ENCODE assay signal across 8 mouse cellular contexts in the genomic region with DNA sequence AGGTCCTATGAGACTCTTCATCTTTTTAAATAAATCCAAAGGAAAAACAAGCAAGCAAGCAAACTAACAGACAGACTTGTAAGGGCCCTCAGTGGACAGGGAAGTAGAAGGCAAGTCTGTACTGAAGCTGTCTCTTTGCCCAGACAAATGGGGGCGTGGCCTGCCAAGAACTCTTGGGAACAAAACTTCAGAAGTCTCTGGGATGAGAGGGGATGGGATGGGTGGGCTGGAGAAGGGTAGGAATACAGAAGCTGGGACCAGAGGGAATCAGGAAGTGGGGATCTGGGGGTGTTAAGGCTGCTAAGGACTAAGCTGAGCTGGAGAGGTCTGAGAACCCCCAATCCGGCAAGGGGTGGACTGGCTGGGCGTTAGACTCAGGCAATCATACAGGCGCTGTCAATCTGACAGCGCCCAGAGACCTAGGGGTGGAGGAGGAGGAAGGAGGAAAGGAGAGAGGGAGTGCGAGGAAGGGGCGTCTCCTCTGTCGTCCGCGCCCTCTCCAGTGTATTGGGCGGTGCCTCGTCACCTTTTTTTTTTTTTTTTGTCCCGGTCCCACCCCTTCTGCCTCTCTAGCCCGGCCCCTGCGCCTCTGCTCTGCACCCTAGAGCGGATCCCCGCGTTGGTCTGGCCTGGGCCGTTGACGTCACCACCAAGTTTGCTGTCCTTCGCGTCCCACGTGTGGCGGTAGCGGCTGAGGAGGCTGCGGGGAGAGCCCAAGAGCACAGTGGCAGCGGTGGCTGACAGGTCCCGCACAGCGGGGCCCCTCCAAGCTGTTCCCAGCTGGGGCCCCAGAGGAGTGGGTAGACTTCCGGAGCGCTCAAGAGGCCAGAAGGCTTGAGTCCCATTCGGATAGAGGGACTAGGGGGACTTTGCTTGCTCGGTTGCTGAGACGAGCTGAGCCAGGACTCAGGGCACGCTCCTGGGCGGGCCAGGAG. TPM values are rescaled to one million over a fixed set of nuclear protein-coding genes. Genes with fewer than 3 reads are reported as not detected.
DNase-seq lines count a peak whose midpoint lies in the region; ATAC-seq and TF ChIP-seq lines count a peak whose summit lies in the region.

A gene (plus strand): TSS at position 722 of the 935 bp plus-strand sequence.

- no peaks in the 10 kb centered on the region; the same call in 1 of the 2 replicates for H3K4me1 ChIP-seq in erythroblast, embryonic 14.5 days (ENCODE audit: control insufficient read depth)
- H3K4me1 ChIP-seq in embryonic facial prominence, embryonic 10.5 days, result peaks cover 34% of the 10 kb centered on the region
- H3K4me1 ChIP-seq in heart, adult 2 months (ENCODE audit: control insufficient read depth, insufficient read depth, low read length), result no peaks in the 10 kb centered on the region; the same call in 1 of the 2 replicates
- peaks cover 14% of the 10 kb centered on the region; the same call in 1 of the 2 replicates for H3K4me1 ChIP-seq in liver, embryonic 15.5 days (replicated peaks)

- peak within 1 kb of the TSS; percentile 29 for H3K4me3 ChIP-seq in erythroblast, embryonic 14.5 days (replicated peaks)
- H3K4me3 ChIP-seq in embryonic facial prominence, embryonic 10.5 days, result peak within 1 kb of the TSS; percentile 75
- peak within 1 kb of the TSS; percentile 51 for H3K4me3 ChIP-seq in heart, adult 2 months
- peak within 1 kb of the TSS; percentile 49 for H3K4me3 ChIP-seq in liver, embryonic 15.5 days (replicated peaks)

- no peak for TF ChIP-seq EP300 in heart, adult 2 months (IDR thresholded peaks at IDR 0.05; ENCODE audit: insufficient read depth, low read depth, low read length)

- no peaks in the 10 kb centered on the region for H3K36me3 ChIP-seq in erythroblast, embryonic 14.5 days (ENCODE audit: control insufficient read depth)
- H3K36me3 ChIP-seq in embryonic facial prominence, embryonic 10.5 days (replicated peaks), result no peaks in the 10 kb centered on the region
- no peaks in the 10 kb centered on the region for H3K36me3 ChIP-seq in heart, adult 2 months (ENCODE audit: control insufficient read depth, insufficient read depth, low read length)
- no peaks in the 10 kb centered on the region for H3K36me3 ChIP-seq in liver, embryonic 15.5 days (replicated peaks)

- WGBS in embryonic facial prominence, embryonic 10.5 days, result under 1% methylated on average over 36 of the region's 36 CpGs
- WGBS in heart, adult 2 months, result 1% methylated on average over 31 of the region's 36 CpGs
- whole genome bisulfite sequencing in liver, embryonic 15.5 days (ENCODE audit: insufficient replicate concordance), result under 1% methylated on average over 36 of the region's 36 CpGs

- TF ChIP-seq POLR2A in heart, adult 2 months (IDR thresholded peaks at IDR 0.05; ENCODE audit: insufficient read depth, low read depth, low read length), result peak; percentile 66

- peak within 1 kb of the TSS; percentile 74 for H3K4me2 ChIP-seq in liver, embryonic 15.5 days

- ATAC-seq in erythroblast, adult 5-6 weeks (replicated peaks; ENCODE audit: low FRiP score, poor library complexity, severe bottlenecking), result no peak
- peak; percentile 72 for ATAC-seq in liver, embryonic 15.5 days (ENCODE audit: insufficient read depth)

- H3K27me3 ChIP-seq in erythroblast, embryonic 14.5 days (ENCODE audit: control insufficient read depth), result peaks cover 38% of the 10 kb centered on the region
- H3K27me3 ChIP-seq in embryonic facial prominence, embryonic 10.5 days (replicated peaks; ENCODE audit: low read depth, poor library complexity, severe bottlenecking), result peaks cover 38% of the 10 kb centered on the region
- peaks cover 12% of the 10 kb centered on the region for H3K27me3 ChIP-seq in heart, adult 2 months (ENCODE audit: control insufficient read depth, insufficient read depth, low read length)
- peaks cover 40% of the 10 kb centered on the region for H3K27me3 ChIP-seq in liver, embryonic 15.5 days

- peaks cover 2% of the 10 kb centered on the region; the same call in 1 of the 2 replicates for H3K9me3 ChIP-seq in erythroblast, embryonic 14.5 days (ENCODE audit: control insufficient read depth, low read length)
- no peaks in the 10 kb centered on the region for H3K9me3 ChIP-seq in embryonic facial prominence, embryonic 10.5 days
- no peaks in the 10 kb centered on the region for H3K9me3 ChIP-seq in liver, embryonic 15.5 days (replicated peaks)

- no peaks in the 10 kb centered on the region for H3K79me2 ChIP-seq in heart, adult 2 months (replicated peaks; ENCODE audit: control insufficient read depth, insufficient read depth, low read length)

- peak within 1 kb of the TSS; percentile 78 for H3K9ac ChIP-seq in heart, adult 2 months (ENCODE audit: low read depth, low read length)
- H3K9ac ChIP-seq in liver, embryonic 15.5 days, result no peak within 1 kb of the TSS

- H3K27ac ChIP-seq in embryonic facial prominence, embryonic 10.5 days (replicated peaks), result peak within 1 kb of the TSS; percentile 92
- H3K27ac ChIP-seq in heart, adult 2 months, result peak within 1 kb of the TSS; percentile 52
- H3K27ac ChIP-seq in liver, embryonic 15.5 days (replicated peaks), result no peak within 1 kb of the TSS

- peak; percentile 87 for DNase-seq in embryonic facial prominence, embryonic 10.5 days (ENCODE audit: low spot score)
- peak; percentile 78 to 81 for DNase-seq in heart, adult 2 months
- DNase-seq in kidney, adult 11 months, result peak; percentile 61
- DNase-seq in natural killer cell, adult 2 months (ENCODE audit: low spot score in 2 of 2), result peak; percentile 10 to 39
- DNase-seq in thymus, postnatal 25 days, result peak; percentile 2

- intact Hi-C loops in heart, adult 2 months (cut with DNase I), result no loop called here

- TF ChIP-seq CTCF in heart, adult 2 months (IDR thresholded peaks at IDR 0.05), result no peak

RNA-seq across cellular contexts. Expression of the gene that starts here (rescaled TPM):
- polyA plus RNA-seq in erythroblast, embryonic 14.5 days (2012), result 0.03 TPM in 1 of 2 replicates, not detected in the other
- not detected in 2 replicates for total RNA-seq in erythroblast, adult 5-6 weeks (2015; ENCODE audit: low replicate concordance)
- not detected in 2 replicates for total RNA-seq in erythroblast, adult 5-6 weeks (2017; ENCODE audit: low replicate concordance)
- 2.0 and 3.0 TPM in 2 replicates for polyA plus RNA-seq in embryonic facial prominence, embryonic 10.5 days (2016; fragmentation: Nextera tagmentation; extraction: Ambion mirVana)
- total RNA-seq in heart, adult 2 months (2021), result under 1 TPM; 0.31 to 0.45 TPM
- polyA plus RNA-seq in heart, adult 2 months (2012; rRNA removed), result 0.32 and 0.35 TPM in 2 replicates
- polyA plus RNA-seq in liver, embryonic 15.5 days (2015; fragmentation: Nextera tagmentation; extraction: Ambion mirVana), result 0.14 and 0.16 TPM in 2 replicates

Comparison
In these comparisons a context has a peak if more than half of its experiments do, and no peak if none do; other contexts are left out.
1. Peak in DNase-seq, H3K4me3 ChIP-seq, H3K27ac ChIP-seq and H3K9ac ChIP-seq in heart, adult 2 months; RNA of the gene not detected or under 1 TPM.
2. Peak in ATAC-seq, H3K4me3 ChIP-seq and H3K4me2 ChIP-seq in liver, embryonic 15.5 days; RNA of the gene not detected or under 1 TPM.
3. DNase-seq: peak in every context shown above with its lines; median percentile 87 in embryonic facial prominence, embryonic 10.5 days; 80 in heart, adult 2 months; 61 in kidney, adult 11 months; 24 in natural killer cell, adult 2 months; 2 in thymus, postnatal 25 days.